Mouse (Mus musculus): Measurements from ENCODE around the gene B3glct.

Gene B3glct

DNA sequence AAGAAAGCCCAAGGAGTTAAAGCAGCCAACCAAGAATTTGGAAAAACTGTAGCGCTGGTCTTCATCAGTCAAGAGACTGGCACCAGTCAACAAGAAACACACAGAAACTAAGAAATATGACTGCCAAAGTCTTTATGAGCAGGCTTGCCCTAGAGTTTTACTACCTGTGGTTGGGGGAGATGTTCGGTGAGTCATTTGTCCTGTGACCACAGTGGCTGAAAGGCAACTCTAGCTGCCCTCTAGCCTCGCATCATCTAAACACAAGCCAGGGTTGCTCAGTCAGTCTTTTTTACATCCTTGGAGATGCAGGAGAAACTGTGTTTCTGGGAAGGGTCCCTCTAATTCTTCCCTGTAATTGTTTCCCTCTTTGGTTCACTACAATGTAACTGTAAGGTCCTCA lies 834 bp upstream of the B3glct start:
- DNase-seq (ENCODE audit: low read depth): peak; percentile 10

DNA sequence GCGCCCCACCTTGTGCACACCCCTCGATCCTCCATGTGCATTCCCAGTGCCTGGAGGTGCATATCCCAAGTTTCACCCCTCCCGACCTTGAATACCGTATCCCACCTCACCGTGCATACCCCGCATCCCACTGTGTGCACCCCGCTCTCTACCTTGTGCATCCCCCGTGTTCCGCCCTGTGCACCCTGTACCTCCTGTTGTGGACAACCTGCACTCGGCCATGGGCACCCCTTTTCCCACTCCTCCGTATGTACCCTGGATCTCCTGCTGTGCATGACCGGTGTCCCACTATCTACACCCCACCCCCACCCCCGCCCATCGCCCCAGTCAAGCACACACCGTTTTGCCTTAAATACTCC lies 939 bp downstream of the B3glct start:
- no peak for DNase-seq (ENCODE audit: low read depth)

DNA sequence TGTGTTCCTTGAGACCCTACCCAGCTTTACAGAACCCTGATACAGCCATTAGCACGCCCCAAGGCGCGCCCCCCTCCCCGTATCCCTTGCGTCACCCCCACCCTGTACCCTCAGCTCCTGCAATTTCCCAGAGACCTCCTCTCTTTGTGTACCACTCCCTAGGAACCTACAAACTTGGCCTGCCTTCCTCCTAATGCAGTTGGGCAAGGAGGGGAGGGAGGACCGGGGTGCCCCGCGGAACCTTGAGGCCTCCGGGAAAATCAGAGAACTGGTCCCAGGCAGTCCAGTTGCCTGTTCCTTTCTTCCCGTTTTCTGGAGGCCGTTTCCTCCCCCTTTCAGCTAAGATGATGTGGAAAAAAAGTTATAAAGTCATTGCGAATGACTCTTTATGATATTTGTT lies 1.3 kb downstream of the B3glct start:
- no peak for DNase-seq (ENCODE audit: low read depth)

DNA sequence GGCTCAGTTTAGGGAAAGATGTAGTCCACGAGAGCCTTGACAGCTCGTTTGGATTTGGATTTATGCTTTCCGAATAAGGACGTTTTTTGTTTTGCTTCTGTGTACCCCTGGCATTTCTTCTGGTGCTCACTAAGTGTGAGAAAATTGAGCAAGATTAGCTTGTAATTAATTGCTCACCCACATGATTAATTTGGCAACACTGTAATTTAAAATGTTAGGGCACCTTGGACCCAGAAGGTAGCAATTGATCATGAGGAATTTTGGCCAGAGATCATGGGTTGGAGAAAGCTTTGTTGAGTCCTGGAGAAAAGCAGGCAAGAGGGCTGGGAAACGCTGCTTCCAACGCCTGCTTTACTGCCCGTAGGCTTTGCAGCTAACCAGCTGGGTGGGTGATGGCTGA lies 1.9 kb downstream of the B3glct start:
- no peak for DNase-seq (ENCODE audit: low read depth)

- DNase-seq (ENCODE audit: low read depth): no peak
These were observed 2.9 kb downstream of the B3glct start for GRCm38 (mm10) chr5:149680946-149681345.

- no peak for DNase-seq (ENCODE audit: low read depth)
These were observed 11.8 kb downstream of the B3glct start for GRCm38 (mm10) chr5:149689860-149690259.

DNA sequence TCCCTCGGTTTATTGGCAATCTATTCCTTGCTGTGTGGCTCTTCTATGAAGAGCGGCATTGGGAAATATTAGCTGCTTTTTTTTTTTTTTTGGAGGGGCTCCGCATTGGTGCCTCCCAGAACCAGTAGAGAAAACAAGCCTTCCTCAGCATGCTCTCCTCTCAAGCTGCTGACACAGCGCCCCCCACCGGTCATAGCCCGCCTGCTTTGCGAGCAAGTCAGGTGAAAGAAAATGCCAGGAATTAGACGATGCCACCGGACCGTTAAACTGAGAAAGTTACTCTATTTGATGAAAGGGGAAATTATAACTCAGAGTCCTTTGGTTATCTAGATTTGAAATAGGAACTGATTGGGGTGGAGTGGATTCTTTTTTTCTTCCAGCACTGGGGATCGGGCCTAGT lies 14.5 kb downstream of the B3glct start:
- no peak for DNase-seq (ENCODE audit: low read depth)

GRCm38 (mm10) chr5:149693200-149693599 lies 15.2 kb downstream of the B3glct start:
- DNase-seq (ENCODE audit: low read depth): no peak

DNA sequence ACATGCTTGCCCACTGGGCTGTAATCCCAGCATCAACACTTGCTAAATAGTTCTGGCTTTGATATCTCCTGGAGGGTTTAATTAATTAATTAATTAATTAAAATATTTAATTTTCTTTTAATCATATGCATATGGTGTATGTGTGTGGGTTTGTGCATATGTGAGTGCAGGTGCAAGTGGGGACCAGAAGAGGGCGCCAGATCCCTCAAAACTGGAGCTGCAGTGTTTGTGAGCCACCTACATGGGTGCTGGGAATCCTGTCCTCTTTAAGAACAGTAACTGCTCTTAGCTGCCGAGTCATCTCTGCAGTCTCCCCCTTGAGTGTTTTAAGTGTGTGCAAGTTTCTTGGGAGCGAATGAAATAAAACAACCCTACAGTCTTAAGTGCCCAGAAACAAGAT lies 15.9 kb downstream of the B3glct start:
- no peak for DNase-seq (ENCODE audit: low read depth)

DNA sequence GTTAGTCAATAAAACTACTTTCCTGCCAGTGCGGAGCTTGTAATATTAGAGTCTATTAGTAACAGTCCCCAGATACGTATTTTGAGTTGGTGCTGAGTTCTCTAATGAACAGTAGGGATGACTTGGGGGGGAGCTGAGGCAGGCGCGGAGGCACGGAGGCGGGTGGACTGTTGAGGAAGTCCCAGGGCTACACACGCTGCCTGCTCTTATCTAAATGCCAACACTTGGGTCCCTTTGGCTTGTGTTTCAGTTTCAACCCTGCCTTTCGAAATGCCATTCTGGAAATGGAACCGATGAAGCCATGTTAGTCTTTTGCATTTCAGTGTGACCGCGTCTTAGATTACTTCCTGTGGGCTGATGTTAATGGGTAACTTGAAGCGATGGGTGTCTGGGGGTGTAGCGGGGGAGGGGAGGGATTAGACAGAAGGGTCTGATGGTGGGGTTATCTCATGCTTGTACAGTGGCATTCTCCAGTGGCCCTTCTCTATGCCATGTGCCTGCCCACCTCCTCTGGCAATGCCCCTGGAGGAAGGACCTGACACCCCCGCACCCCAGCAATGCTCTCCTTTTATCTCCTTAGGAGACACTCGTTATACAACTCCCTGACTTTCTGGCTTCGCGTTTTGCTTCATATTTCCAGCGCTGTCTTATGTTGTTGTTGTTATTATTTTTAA lies 17.2 kb downstream of the B3glct start:
- no peak for DNase-seq (ENCODE audit: low read depth)

DNA sequence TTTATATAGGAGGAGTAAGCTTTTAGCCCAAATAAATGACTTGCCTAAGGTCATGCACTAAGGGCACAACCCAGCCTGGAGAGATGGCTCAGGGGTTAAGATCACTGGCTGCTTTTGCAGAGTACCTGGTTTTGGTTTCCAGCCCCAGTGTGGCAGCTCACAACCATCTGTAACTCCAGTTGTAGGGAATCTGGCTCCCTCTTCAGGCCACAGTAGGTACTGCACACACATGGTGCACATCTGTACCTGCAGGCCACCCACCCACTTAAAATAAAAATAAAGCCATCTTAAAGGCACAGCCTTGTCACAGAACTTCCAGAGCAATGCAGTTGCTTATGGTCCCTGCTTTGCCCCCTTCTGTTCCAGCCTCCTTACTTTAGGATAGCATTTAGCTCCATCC lies 24.7 kb downstream of the B3glct start:
- DNase-seq (ENCODE audit: low read depth): peak; percentile 24

GRCm38 (mm10) chr5:149711545-149711944 lies 33.5 kb downstream of the B3glct start:
- peak; percentile 16 for DNase-seq (ENCODE audit: low read depth)

DNA sequence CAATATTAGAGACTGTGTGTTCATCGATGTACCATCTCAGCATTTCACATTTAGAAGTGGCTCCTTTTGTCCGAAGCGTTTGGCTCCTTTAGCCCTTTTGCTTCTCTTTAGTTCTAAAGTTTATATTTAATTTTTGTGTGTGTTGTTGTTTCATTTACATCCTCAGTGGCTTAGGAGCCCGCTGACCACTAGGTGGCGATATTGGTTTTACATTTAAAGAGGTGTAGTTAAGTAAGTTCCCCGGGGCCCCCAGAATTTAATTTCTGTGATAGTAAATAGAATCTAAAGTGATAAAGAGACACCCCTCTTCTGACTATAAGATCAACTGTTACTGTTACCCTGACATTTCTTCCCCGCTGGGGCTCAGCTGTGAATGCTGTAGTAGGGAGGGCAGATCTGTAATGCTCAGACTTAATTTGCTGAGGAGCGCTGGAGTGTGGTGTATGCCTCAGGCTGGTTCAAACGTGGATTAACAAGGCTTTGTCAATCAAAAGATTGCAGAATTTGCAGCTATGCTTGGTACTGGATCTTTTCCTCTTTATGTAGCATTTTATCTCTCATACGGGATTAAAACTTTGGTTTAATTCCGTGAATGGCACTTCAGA lies 35.2 kb downstream of the B3glct start:
- peak; percentile 76 for DNase-seq (ENCODE audit: low read depth)

DNA sequence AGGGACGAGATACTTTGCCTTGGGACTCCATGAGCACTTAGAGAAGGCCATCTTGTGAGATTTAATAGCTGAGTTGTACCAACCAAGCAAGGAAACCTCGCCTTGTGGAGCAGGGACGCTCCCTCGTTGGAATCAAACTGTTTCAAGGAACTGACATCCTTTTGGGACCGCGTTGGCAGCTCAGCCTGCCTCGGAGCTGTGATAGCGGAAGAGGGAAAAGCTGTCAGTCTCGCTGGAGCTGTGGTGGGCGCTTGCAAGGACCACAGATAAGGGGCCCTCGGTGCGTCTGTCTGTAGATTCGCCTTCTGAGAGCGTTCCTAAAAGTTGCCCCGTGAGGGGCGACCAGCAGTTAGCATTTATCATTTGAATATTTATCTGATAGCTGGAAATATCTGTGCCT lies 35.8 kb downstream of the B3glct start:
- DNase-seq (ENCODE audit: low read depth): no peak

GRCm38 (mm10) chr5:149715571-149716328 lies 37.7 kb downstream of the B3glct start:
- no peak for DNase-seq (ENCODE audit: low read depth)

DNA sequence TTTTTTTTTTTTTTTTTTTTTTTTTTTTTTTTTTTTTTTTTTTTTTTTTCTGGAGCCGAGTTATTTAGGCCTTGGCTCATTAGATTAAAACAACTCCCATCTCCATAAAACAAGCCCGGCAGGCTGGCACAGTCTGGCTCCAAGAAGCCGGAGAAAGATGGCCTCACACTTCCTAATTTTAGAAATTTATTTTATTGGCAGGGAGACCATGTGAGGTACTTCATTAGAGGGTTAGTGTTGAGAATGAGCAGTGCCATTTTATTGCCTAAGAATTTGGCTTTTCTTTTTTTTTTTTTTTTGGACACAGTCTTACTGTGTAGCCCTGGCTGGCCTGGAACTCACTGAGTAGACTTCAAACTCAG lies 38.3 kb downstream of the B3glct start:
- no peak for DNase-seq (ENCODE audit: low read depth)

DNA sequence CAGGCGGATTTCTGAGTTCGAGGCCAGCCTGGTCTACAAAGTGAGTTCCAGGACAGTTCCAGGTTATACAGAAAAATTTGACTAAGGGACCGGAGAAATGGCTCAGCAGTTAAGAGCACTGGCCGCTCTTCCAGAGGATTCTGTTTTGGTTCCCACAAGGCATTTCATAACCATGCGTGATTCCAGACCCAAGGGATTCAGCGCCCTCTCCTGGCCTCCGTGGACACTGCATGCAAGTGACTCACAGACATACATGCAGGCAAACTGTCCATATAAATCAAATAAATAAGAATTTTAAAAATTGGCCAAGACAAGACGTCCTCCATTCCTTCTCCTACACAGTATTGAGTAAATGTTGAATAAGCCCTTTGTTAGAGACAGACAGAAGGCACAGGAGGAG lies 53.7 kb downstream of the B3glct start:
- DNase-seq (ENCODE audit: low read depth): peak; percentile 5

DNA sequence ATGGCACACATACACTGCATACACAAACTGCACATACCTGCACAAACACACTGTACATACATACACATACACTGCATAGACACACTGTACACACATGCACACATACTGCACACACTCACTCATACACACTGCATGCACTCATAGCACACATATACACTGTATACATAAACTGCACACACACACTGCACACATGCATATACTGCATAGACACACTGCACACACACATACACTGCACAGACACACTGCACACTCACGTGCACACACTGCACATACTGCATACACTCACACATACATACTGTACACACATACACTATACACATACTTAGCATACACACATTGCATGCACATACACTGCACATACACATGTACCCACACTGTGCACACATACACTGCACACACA lies 59.2 kb downstream of the B3glct start:
- DNase-seq (ENCODE audit: low read depth): no peak

DNA sequence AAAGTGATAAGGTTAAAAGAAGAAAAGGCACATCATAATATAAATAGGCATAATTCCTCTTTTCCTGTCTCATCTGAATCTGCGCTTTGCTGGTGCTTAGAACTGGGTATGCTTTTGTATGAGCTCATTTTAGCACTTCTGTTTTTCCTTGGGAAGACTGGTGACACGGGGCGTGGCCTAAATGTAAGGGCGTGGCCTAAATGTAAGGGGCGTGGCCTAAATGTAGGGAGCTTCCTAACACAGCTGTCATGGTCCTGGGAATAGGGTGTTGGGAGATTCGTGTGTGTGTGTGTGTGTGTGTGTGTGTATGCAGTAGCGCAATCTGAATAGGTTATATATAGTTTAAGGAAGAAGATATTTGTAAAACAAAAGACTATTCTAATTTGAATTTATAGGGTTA lies 62.1 kb downstream of the B3glct start:
- DNase-seq (ENCODE audit: low read depth): no peak

DNA sequence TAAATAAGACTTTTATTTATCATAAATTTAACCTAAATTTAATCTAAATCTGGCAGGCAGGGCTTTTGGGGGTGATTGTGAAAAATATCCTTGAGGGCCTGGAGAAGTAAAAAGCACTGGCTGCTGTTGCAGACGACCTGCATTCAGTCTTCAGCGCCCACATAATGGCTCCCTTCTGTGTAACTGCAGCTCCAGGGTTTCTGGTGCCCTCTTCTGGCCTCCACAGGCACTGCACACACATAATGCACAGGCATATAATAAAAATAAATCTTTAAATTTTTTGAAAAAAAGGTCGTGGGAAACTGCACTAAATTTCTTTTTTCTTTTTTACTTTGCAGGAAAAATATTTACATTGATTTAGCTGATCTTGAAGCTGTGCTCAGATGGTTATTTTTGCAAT lies 62.7 kb downstream of the B3glct start:
- DNase-seq (ENCODE audit: low read depth): peak; percentile 5

DNA sequence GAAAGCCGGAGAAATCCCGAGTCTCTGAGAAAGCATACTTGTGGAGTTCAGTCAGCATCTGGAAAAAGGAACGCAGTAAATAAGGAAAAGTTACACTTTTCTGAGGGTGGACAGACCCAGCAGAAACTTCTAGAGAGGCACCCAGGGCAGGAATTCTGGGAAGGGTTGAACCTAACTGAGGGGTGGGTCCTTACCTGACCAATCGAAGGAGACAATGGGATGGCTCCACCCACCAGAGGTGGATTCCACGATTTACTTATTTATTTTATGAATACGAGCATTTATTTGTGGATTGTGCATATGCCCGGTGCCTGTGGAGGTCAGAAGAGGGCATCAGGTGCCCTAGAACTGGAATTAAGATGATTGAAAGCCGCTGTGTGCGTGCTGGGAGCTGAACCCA lies 64.3 kb downstream of the B3glct start:
- DNase-seq (ENCODE audit: low read depth): no peak

DNA sequence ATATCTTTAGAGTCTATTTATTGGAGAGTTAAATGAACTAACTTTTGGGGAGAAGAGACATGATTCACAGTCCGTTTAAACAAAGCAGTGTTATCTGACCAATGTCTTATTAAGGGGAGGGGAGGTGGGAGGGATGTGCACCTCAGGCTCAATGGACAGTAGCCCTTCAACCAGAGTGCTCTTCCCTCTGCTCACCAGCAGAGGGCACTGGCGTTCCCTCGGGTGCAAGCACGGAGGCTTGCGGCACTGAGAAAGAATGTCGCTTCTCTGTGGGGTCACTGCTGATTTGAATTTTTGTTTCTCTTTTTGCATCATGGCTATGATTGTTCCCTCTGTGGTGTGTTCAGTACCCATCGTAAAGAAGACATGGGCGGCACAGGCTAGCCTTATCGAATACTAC lies 67.0 kb downstream of the B3glct start:
- peak; percentile 16 for DNase-seq (ENCODE audit: low read depth)

Measured in induced T-regulatory cell, adult 2 months (primary cell).